Mouse (Mus musculus) MEL (cell line): ENCODE measurements at regions not wholly inside any gene's neighbourhood (a gene's known extent, or its start where the extent isn't known, plus 50 kb on each side); places are given as distances from the start of the nearest gene placed in this dataset.

ENCODE experiments used
- DNase-seq: peaks from one replicate; pipeline ENCODE4 v3.0.0; 2011; ENCODE audit warnings: low read depth, low spot score
- H3K27ac ChIP-seq: 2 replicates; pipeline ENCODE4 v1.5.1; 2012; ENCODE audit warnings: low read depth, mild to moderate bottlenecking, control low read depth, low read length, moderate library complexity; ENCODE audit not compliant: control insufficient read depth
- H3K27me3 ChIP-seq, 2 experiments: fragments of 150-350 bp in 1 of 2; sonication (generic) in 1 of 2; 2 replicates each; pipeline ENCODE4 v1.6.1; 2012; ENCODE audit warnings: low read length in 2 of 2, mild to moderate bottlenecking in 2 of 2, improper control_type of control experiment in 1 of 2, moderate library complexity in 1 of 2; ENCODE audit not compliant: insufficient read depth in 2 of 2, control insufficient read depth in 1 of 2
- H3K36me3 ChIP-seq, 2 experiments: 2 replicates each; pipeline ENCODE4 v1.6.1; 2012 to 2014; ENCODE audit warnings: low read length in 2 of 2, improper control_type of control experiment in 1 of 2, inconsistent platforms in 1 of 2, mild to moderate bottlenecking in 1 of 2; ENCODE audit not compliant: insufficient read depth in 2 of 2, control insufficient read depth in 1 of 2
- H3K4me1 ChIP-seq, 2 experiments: fragments of 150-350 bp in 1 of 2; sonication (generic) in 1 of 2; 2 replicates each; pipeline ENCODE4 v1.6.1; 2012; ENCODE audit warnings: low read length in 2 of 2, improper control_type of control experiment in 1 of 2, mild to moderate bottlenecking in 1 of 2; ENCODE audit not compliant: insufficient read depth in 2 of 2, control insufficient read depth in 1 of 2
- H3K4me3 ChIP-seq, 2 experiments: fragments of 150-350 bp in 1 of 2; sonication (generic) in 1 of 2; 2 replicates each; pipeline ENCODE4 v1.5.1; 2012; ENCODE audit warnings: low read depth in 2 of 2, low read length in 2 of 2, mild to moderate bottlenecking in 2 of 2, moderate library complexity in 2 of 2, control low read depth in 1 of 2, improper control_type of control experiment in 1 of 2; ENCODE audit not compliant: control insufficient read depth in 1 of 2, insufficient read depth in 1 of 2
- H3K79me2 ChIP-seq: 2 replicates; pipeline ENCODE4 v1.6.1; 2012; ENCODE audit warnings: mild to moderate bottlenecking, low read length, moderate library complexity; ENCODE audit not compliant: control insufficient read depth, poor library complexity, insufficient read depth
- H3K9ac ChIP-seq: 2 replicates; pipeline ENCODE4 v1.6.1; 2012; ENCODE audit warnings: low read depth, mild to moderate bottlenecking, control low read depth, low read length, moderate library complexity; ENCODE audit not compliant: control insufficient read depth, poor library complexity, severe bottlenecking
- H3K9me3 ChIP-seq: fragments of 150-350 bp; sonication (generic); replicated peaks from 2 replicates; pipeline ENCODE4 v1.6.1; 2012; ENCODE audit warnings: mild to moderate bottlenecking, low read length, improper control_type of control experiment, moderate library complexity; ENCODE audit not compliant: insufficient read depth
- BHLHE40 ChIP-seq: IDR thresholded peaks from 2 replicates; pipeline ENCODE4 v1.6.1; 2012; ENCODE audit warnings: low read depth, mild to moderate bottlenecking, inconsistent platforms, low read length, improper control_type of control experiment, borderline replicate concordance
- CHD2 ChIP-seq: IDR thresholded peaks from 2 replicates; pipeline ENCODE4 v1.6.1; 2011; ENCODE audit warnings: low read length, improper control_type of control experiment
- CTCF ChIP-seq, 3 experiments: IDR thresholded peaks in 2 of 3; conservative IDR thresholded peaks in 1 of 3; 2 replicates each; pipeline ENCODE4 v1.5.1; 2011 to 2012; ENCODE audit warnings: low read length in 3 of 3, low read depth in 2 of 3, mild to moderate bottlenecking in 2 of 3, improper control_type of control experiment in 1 of 3, inconsistent platforms in 1 of 3, mixed read lengths in 1 of 3, moderate library complexity in 1 of 3; ENCODE audit not compliant: control insufficient read depth in 1 of 3, insufficient read depth in 1 of 3, poor library complexity in 1 of 3, severe bottlenecking in 1 of 3
- E2F4 ChIP-seq: IDR thresholded peaks from 2 replicates; pipeline ENCODE4 v1.6.1; 2011; ENCODE audit warnings: low read depth, low read length, improper control_type of control experiment, borderline replicate concordance
- EP300 ChIP-seq, 2 experiments: IDR thresholded peaks; 2 replicates each; pipeline ENCODE4 v1.6.1; 2011; ENCODE audit warnings: improper control_type of control experiment in 2 of 2, low read length in 2 of 2, low read depth in 1 of 2, mild to moderate bottlenecking in 1 of 2
- ETS1 ChIP-seq: IDR thresholded peaks from 2 replicates; pipeline ENCODE4 v1.6.1; 2012; ENCODE audit warnings: low read depth, mild to moderate bottlenecking, inconsistent platforms, low read length, improper control_type of control experiment, moderate library complexity
- GABPA ChIP-seq: IDR thresholded peaks from 2 replicates; pipeline ENCODE4 v1.6.1; 2012; ENCODE audit warnings: low read depth, mild to moderate bottlenecking, inconsistent platforms, low read length, improper control_type of control experiment, moderate library complexity
- HCFC1 ChIP-seq: IDR thresholded peaks from 2 replicates; pipeline ENCODE4 v1.6.1; 2012; ENCODE audit warnings: low read depth, mild to moderate bottlenecking, inconsistent platforms, low read length, improper control_type of control experiment, moderate library complexity
- JUND ChIP-seq: IDR thresholded peaks from 2 replicates; pipeline ENCODE4 v1.6.1; 2011; ENCODE audit warnings: low read depth, mild to moderate bottlenecking, improper control_type of control experiment, low read length
- KAT2A ChIP-seq: conservative IDR thresholded peaks from 2 replicates; pipeline ENCODE4 v1.6.1; 2012; ENCODE audit warnings: low read depth, low read length, improper control_type of control experiment, inconsistent platforms
- MAX ChIP-seq: IDR thresholded peaks from 2 replicates; pipeline ENCODE4 v1.6.1; 2011; ENCODE audit warnings: low read length, improper control_type of control experiment
- MEF2A ChIP-seq: IDR thresholded peaks from 2 replicates; pipeline ENCODE4 v1.6.1; 2014; ENCODE audit warnings: low read depth, mild to moderate bottlenecking, inconsistent platforms, low read length, improper control_type of control experiment; ENCODE audit not compliant: poor library complexity, insufficient replicate concordance, severe bottlenecking; ENCODE audit errors: extremely low read depth
- MYC ChIP-seq: IDR thresholded peaks from 2 replicates; pipeline ENCODE4 v1.6.1; 2011; ENCODE audit warnings: low read depth, mild to moderate bottlenecking, low read length, improper control_type of control experiment, moderate library complexity
- NELFE ChIP-seq: IDR thresholded peaks from 2 replicates; pipeline ENCODE4 v1.6.1; 2011; ENCODE audit warnings: low read depth, low read length, improper control_type of control experiment
- NRF1 ChIP-seq: IDR thresholded peaks from 2 replicates; pipeline ENCODE4 v1.6.1; 2014; ENCODE audit warnings: low read depth, mild to moderate bottlenecking, inconsistent platforms, low read length, improper control_type of control experiment, moderate library complexity; ENCODE audit not compliant: poor library complexity, insufficient read depth, severe bottlenecking
- POLR2A ChIP-seq, 2 experiments: IDR thresholded peaks; 2 replicates each; pipeline ENCODE4 v1.6.1; 2011 to 2012; ENCODE audit warnings: low read length in 2 of 2, mild to moderate bottlenecking in 2 of 2, control low read depth in 1 of 2, improper control_type of control experiment in 1 of 2, low read depth in 1 of 2, moderate library complexity in 1 of 2; ENCODE audit not compliant: control insufficient read depth in 1 of 2, insufficient read depth in 1 of 2, poor library complexity in 1 of 2
- POLR2AphosphoS5 ChIP-seq: IDR thresholded peaks from 2 replicates; pipeline ENCODE4 v1.6.1; 2012; ENCODE audit warnings: low read depth, borderline replicate concordance, mild to moderate bottlenecking, inconsistent platforms, low read length, moderate library complexity, mixed read lengths
- RAD21 ChIP-seq: IDR thresholded peaks from 2 replicates; pipeline ENCODE4 v1.6.1; 2011; ENCODE audit warnings: mild to moderate bottlenecking, low read depth, low read length, improper control_type of control experiment
- RCOR1 ChIP-seq: IDR thresholded peaks from 2 replicates; pipeline ENCODE4 v1.6.1; 2012; ENCODE audit warnings: low read depth, mild to moderate bottlenecking, inconsistent platforms, low read length, improper control_type of control experiment
- SIN3A ChIP-seq: IDR thresholded peaks from 2 replicates; pipeline ENCODE4 v1.6.1; 2012; ENCODE audit warnings: low read length, improper control_type of control experiment, inconsistent platforms
- SMC3 ChIP-seq: IDR thresholded peaks from 2 replicates; pipeline ENCODE4 v1.6.1; 2011; ENCODE audit warnings: low read depth, low read length, improper control_type of control experiment
- TAL1 ChIP-seq: IDR thresholded peaks from 2 replicates; pipeline ENCODE4 v1.6.1; 2012; ENCODE audit warnings: mild to moderate bottlenecking, inconsistent platforms, low read length, moderate library complexity, mixed read lengths
- TBP ChIP-seq: IDR thresholded peaks from 2 replicates; pipeline ENCODE4 v1.8.0; 2011; ENCODE audit warnings: low read depth, low read length, improper control_type of control experiment
- TCF12 ChIP-seq: IDR thresholded peaks from 2 replicates; pipeline ENCODE4 v1.6.1; 2014; ENCODE audit warnings: low read depth, mild to moderate bottlenecking, inconsistent platforms, low read length, improper control_type of control experiment, moderate library complexity
- USF1 ChIP-seq: IDR thresholded peaks from 2 replicates; pipeline ENCODE4 v1.6.1; 2014; ENCODE audit warnings: low read depth, mild to moderate bottlenecking, inconsistent platforms, low read length, improper control_type of control experiment, moderate library complexity
- USF2 ChIP-seq, 2 experiments: IDR thresholded peaks; 2 replicates each; pipeline ENCODE4 v1.6.1; 2011 to 2012; ENCODE audit warnings: improper control_type of control experiment in 2 of 2, low read length in 2 of 2, borderline replicate concordance in 1 of 2, inconsistent platforms in 1 of 2, low read depth in 1 of 2, mild to moderate bottlenecking in 1 of 2; ENCODE audit not compliant: insufficient read depth in 1 of 2
- ZC3H11A ChIP-seq: IDR thresholded peaks from 2 replicates; pipeline ENCODE4 v1.6.1; 2012; ENCODE audit warnings: low read depth, mild to moderate bottlenecking, inconsistent platforms, low read length, improper control_type of control experiment
- ZMIZ1 ChIP-seq: IDR thresholded peaks from 2 replicates; pipeline ENCODE4 v1.6.1; 2012; ENCODE audit warnings: low read depth, mild to moderate bottlenecking, inconsistent platforms, low read length, improper control_type of control experiment, moderate library complexity
- ZNF384 ChIP-seq: IDR thresholded peaks from 2 replicates; pipeline ENCODE4 v1.6.1; 2012; ENCODE audit warnings: low read depth, mild to moderate bottlenecking, inconsistent platforms, low read length, improper control_type of control experiment

DNA sequence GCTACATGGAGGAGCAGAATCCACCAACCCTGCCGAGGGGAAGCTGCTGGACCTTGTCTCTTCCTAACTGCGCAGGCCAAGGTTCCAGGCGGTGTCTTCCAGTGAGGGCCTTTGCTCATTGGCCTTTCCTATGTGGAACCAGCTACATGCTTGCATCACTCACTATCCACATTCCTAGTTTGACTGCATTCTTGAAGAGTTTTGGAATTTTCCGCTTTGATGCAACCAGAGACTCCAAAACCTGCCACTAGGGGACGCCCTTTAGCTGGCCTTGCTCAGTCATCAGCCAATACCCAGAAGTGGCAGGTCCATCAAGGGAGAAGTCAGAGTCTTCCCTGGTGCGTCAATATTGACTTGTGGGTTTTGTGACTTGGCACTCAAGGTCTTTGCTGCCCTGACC, 112.8 kb upstream of the Zfp706 start:
- H3K27me3 ChIP-seq, result peaks cover 0 to 5% of the 10 kb centered on the region in 2 experiments; a peak in 3 of 4 replicates
- TF ChIP-seq NELFE (no peak), CTCF (IDR thresholded peaks at IDR 0.05 in 2 of 3, conservative IDR thresholded peaks at IDR 0.05 in 1 of 3; ENCODE audit: control insufficient read depth in 1 of 3, insufficient read depth in 1 of 3, low read depth in 2 of 3, low read length in 3 of 3, poor library complexity in 1 of 3, severe bottlenecking in 1 of 3) (peak; percentile 95 to 100 (median 98)), POLR2AphosphoS5 (no peak), RCOR1 (0 out of 2 replicates have a peak, but pooled peaks have one; percentile 10), EP300 (IDR thresholded peaks at IDR 0.05; ENCODE audit: low read depth in 1 of 2, low read length in 2 of 2) (no peak), TBP (no peak), BHLHE40 (0 out of 2 replicates have a peak, but pooled peaks have one; percentile 21), RAD21 (peak; percentile 99), SMC3 (peak; percentile 90), MAX (no peak), ZMIZ1 (no peak), ZNF384 (0 out of 2 replicates have a peak, but pooled peaks have one; percentile 33), GABPA (no peak), JUND (0 out of 2 replicates have a peak, but pooled peaks have one; percentile 43), TAL1 (no peak), ZC3H11A (peak; percentile 83), MYC (no peak)
- TF ChIP-seq, all 39 proteins: peak for 8
- H3K4me3 ChIP-seq, result no peak overlapping the region

DNA sequence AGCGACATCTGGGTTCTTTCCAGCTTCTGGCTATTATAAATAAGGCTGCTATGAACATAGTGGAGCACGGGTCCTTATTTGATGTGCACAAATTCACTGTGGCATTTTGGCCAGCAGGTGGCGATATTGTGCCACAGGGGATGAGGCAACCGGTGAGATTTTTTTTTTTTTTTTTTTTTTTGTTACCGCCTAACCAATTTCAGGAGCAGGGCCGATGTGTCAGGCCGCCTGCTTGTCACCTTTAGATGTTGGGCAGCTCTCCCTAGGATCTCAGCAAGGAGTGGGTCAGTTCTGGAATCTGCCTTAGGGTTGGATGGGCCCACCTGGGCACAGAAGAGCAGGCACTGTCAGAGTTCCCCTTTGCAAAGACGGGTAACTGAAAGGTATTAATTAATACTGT, 106.5 kb upstream of the Zfp706 start:
- Histone ChIP-seq H3K4me3 (no peak overlapping the region), H3K9ac (no peak overlapping the region), H3K36me3 (no peaks in the 10 kb centered on the region; a peak in 1 of 4 replicates), H3K79me2 (no peaks in the 10 kb centered on the region), H3K27me3 (peaks cover 0 to under 1% of the 10 kb centered on the region in 2 experiments; a peak in 1 of 4 replicates), H3K9me3 (no peaks in the 10 kb centered on the region), H3K4me1 (no peaks in the 10 kb centered on the region), H3K27ac (no peak overlapping the region)
- peak; percentile 88 for DNase-seq
- peak; percentile 72 for TF ChIP-seq ZC3H11A
- TF ChIP-seq KAT2A, result no peak
- no peak for TF ChIP-seq E2F4
- TF ChIP-seq TAL1, result no peak
- peak; percentile 79 for TF ChIP-seq RAD21
- no peak for TF ChIP-seq RCOR1
- TF ChIP-seq ZNF384, result peak; percentile 98
- no peak for TF ChIP-seq CHD2
- no peak for TF ChIP-seq ETS1
- no peak for TF ChIP-seq TCF12
- no peak for TF ChIP-seq POLR2AphosphoS5
- no peak for TF ChIP-seq MYC
- TF ChIP-seq USF1, result no peak
- no peak for TF ChIP-seq USF2 (IDR thresholded peaks at IDR 0.05; ENCODE audit: borderline replicate concordance in 1 of 2, insufficient read depth in 1 of 2, low read depth in 1 of 2, low read length in 2 of 2)
- peak; percentile 71 for TF ChIP-seq SMC3
- TF ChIP-seq MEF2A, result no peak
- no peak for TF ChIP-seq EP300 (IDR thresholded peaks at IDR 0.05; ENCODE audit: low read depth in 1 of 2, low read length in 2 of 2)
- no peak for TF ChIP-seq JUND
- no peak for TF ChIP-seq POLR2A (IDR thresholded peaks at IDR 0.05; ENCODE audit: control insufficient read depth in 1 of 2, insufficient read depth in 1 of 2, low read depth in 1 of 2, low read length in 2 of 2, poor library complexity in 1 of 2)
- TF ChIP-seq NRF1, result no peak
- TF ChIP-seq SIN3A, result 0 out of 2 replicates have a peak, but pooled peaks have one; percentile 32
- TF ChIP-seq ZMIZ1, result no peak
- 0 out of 2 replicates have a peak, but pooled peaks have one; percentile 26 for TF ChIP-seq HCFC1

More for the DNA sequence above, 112.8 kb upstream of the Zfp706 start:
- Histone ChIP-seq H3K27ac (no peak overlapping the region), H3K4me1 (no peaks in the 10 kb centered on the region), H3K9ac (no peak overlapping the region), H3K9me3 (no peaks in the 10 kb centered on the region), H3K79me2 (no peaks in the 10 kb centered on the region), H3K36me3 (no peaks in the 10 kb centered on the region)
- peak; percentile 74 for DNase-seq
